8 mouse cellular contexts compared by ENCODE assay signal in genomic region chr11:75169405-75170080, GRCm38 (mm10). TPM values are rescaled to one million over a fixed set of nuclear protein-coding genes. Genes with fewer than 3 reads are reported as not detected.
DNase-seq lines count a peak whose midpoint lies in the region; ATAC-seq and TF ChIP-seq lines count a peak whose summit lies in the region.

Hic1 (minus strand) TSS chr11:75169519.

- no peaks in the 10 kb centered on the region for H3K9me3 ChIP-seq in heart, postnatal 0 days (replicated peaks; ENCODE audit: control insufficient read depth, low read length)
- no peaks in the 10 kb centered on the region for H3K9me3 ChIP-seq in liver, embryonic 13.5 days (replicated peaks)

- H3K9ac ChIP-seq in heart, postnatal 0 days (replicated peaks; ENCODE audit: low read depth, low read length): peak within 1 kb of the TSS; percentile 55
- peak within 1 kb of the TSS; percentile 56 for H3K9ac ChIP-seq in liver, embryonic 13.5 days

- H3K4me3 ChIP-seq in heart, postnatal 0 days (ENCODE audit: low read depth, low read length): peak within 1 kb of the TSS; percentile 67
- H3K4me3 ChIP-seq in liver, embryonic 13.5 days (replicated peaks): peak within 1 kb of the TSS; percentile 70

- peak; percentile 50 to 76 for DNase-seq in adrenal gland, adult (ENCODE audit: inconsistent age in 2 of 2, low spot score in 1 of 2)
- DNase-seq in adrenal gland, postnatal 25 days: no peak
- peak; percentile 37 for DNase-seq in right cerebral cortex, postnatal 4 days
- DNase-seq in right cerebral cortex, adult 18-20 months: no peak
- DNase-seq in heart, postnatal 0 days (ENCODE audit: low spot score): no peak
- no peak for DNase-seq in liver, embryonic 13.5 days
- DNase-seq in testis, postnatal 10 days (ENCODE audit: low spot score): peak; percentile 65
- no peak for DNase-seq in urinary bladder, postnatal 14 days (ENCODE audit: low spot score)

- peak within 1 kb of the TSS; percentile 71 for H3K27ac ChIP-seq in heart, postnatal 0 days (ENCODE audit: low read depth)
- no peak within 1 kb of the TSS; the same call in 1 of the 2 replicates for H3K27ac ChIP-seq in liver, embryonic 13.5 days

- no peak for ATAC-seq in heart, postnatal 0 days (ENCODE audit: insufficient read depth, low read depth)
- no peak for ATAC-seq in liver, embryonic 13.5 days (ENCODE audit: low read depth)

- 0 out of 2 replicates have a peak, but pooled peaks cover 6% of the 10 kb centered on the region for H3K36me3 ChIP-seq in heart, postnatal 0 days (replicated peaks; ENCODE audit: control insufficient read depth, insufficient read depth, low read length)
- 0 out of 2 replicates have a peak, but pooled peaks cover 4% of the 10 kb centered on the region for H3K36me3 ChIP-seq in liver, embryonic 13.5 days

- no peak for TF ChIP-seq EP300 in heart, postnatal 0 days (IDR thresholded peaks at IDR 0.05; ENCODE audit: low read depth)

- 6% methylated on average over 23 of the region's 23 CpGs for WGBS in heart, postnatal 0 days
- WGBS in liver, embryonic 13.5 days (ENCODE audit: insufficient replicate concordance): 7% methylated on average over 23 of the region's 23 CpGs

- no peak for TF ChIP-seq CTCF in heart, postnatal 0 days (IDR thresholded peaks at IDR 0.05; ENCODE audit: low read depth)

- peaks cover 72% of the 10 kb centered on the region for H3K27me3 ChIP-seq in heart, postnatal 0 days (ENCODE audit: control insufficient read depth, insufficient read depth, low read length)
- H3K27me3 ChIP-seq in liver, embryonic 13.5 days: peaks cover 99% of the 10 kb centered on the region

- H3K4me2 ChIP-seq in heart, postnatal 0 days (ENCODE audit: low read depth, low read length): peak within 1 kb of the TSS; percentile 89
- peak within 1 kb of the TSS; percentile 82 for H3K4me2 ChIP-seq in liver, embryonic 13.5 days

- H3K4me1 ChIP-seq in heart, postnatal 0 days (ENCODE audit: control insufficient read depth, insufficient read depth): peaks cover 13% of the 10 kb centered on the region
- H3K4me1 ChIP-seq in liver, embryonic 13.5 days (replicated peaks): peaks cover 96% of the 10 kb centered on the region

RNA-seq across cellular contexts. Expression of gene Hic1, which starts in this region (rescaled TPM):
- total RNA-seq in adrenal gland, postnatal 25 days (2021): 7.3 and 9.9 TPM in 2 replicates
- 17.8 and 19.5 TPM in 2 replicates for total RNA-seq in heart, postnatal 0 days (2014; rRNA removed; ENCODE audit: low replicate concordance)
- polyA plus RNA-seq in heart, postnatal 0 days (2015; fragmentation: Nextera tagmentation; extraction: Ambion mirVana): 4.8 and 6.1 TPM in 2 replicates
- 1.2 and 1.5 TPM in 2 replicates for polyA plus RNA-seq in liver, embryonic 13.5 days (2015; fragmentation: Nextera tagmentation; extraction: Ambion mirVana)

Comparison
In these comparisons a context has a peak if more than half of its experiments do, and no peak if none do; other contexts are left out.
1. DNase-seq: peak in adrenal gland, adult (2 of 2), right cerebral cortex, postnatal 4 days (single experiment) and testis, postnatal 10 days (single experiment); none in adrenal gland, postnatal 25 days (single experiment), right cerebral cortex, adult 18-20 months (single experiment), heart, postnatal 0 days (single experiment), liver, embryonic 13.5 days (single experiment) and urinary bladder, postnatal 14 days (single experiment).